Mouse (Mus musculus): Measurements from ENCODE around the gene Eci1. TPM values are rescaled to one million over a fixed set of nuclear protein-coding genes. Genes with fewer than 3 reads are reported as not detected.
"Not testable (repeated sequence)": the region's sequence is repeated elsewhere in the genome, so short reads cannot be mapped to it uniquely, and the experiment has no call there.

Gene Eci1
- total RNA-seq, 2 experiments from 2014 or later, result 409 to 483 TPM

- DNase-seq (ENCODE audit: low spot score), result no peak
- intact Hi-C loops (cut with DNase I), result no loop called here
Measured at GRCm38 (mm10) chr17:24429201-24429983, 3.0 kb downstream of the Eci1 start.

- intact Hi-C loops (cut with DNase I), result no loop called here
- no peak for DNase-seq (ENCODE audit: low spot score)
Measured at GRCm38 (mm10) chr17:24437016-24437415, 10.6 kb downstream of the Eci1 start.

DNA sequence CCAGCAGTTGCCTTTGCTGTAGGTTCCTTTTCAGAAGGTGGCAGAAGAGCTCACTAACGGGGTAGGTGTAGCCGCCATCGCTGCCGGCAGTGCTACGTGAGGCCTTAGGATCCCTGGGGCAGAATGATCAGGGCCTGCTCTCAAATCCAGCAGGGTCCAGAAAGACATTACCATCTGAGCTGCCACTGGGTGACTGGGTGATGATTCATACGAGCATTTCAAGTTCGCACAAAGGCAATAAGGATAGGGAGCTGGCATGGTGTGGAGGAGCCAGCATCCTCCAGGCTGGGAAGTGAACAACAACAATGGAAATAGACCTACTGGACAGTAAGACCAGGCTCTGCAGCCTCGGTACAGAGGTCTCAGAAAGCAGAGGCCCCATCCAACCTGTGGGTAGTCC lies 13.9 kb downstream of the Eci1 start:
- DNase-seq (ENCODE audit: low spot score), result no peak
- intact Hi-C loops (cut with DNase I), result no loop called here

- intact Hi-C loops (cut with DNase I), result no loop called here
- no peak for DNase-seq (ENCODE audit: low spot score)
Measured at GRCm38 (mm10) chr17:24441148-24441547, 14.7 kb downstream of the Eci1 start.

DNA sequence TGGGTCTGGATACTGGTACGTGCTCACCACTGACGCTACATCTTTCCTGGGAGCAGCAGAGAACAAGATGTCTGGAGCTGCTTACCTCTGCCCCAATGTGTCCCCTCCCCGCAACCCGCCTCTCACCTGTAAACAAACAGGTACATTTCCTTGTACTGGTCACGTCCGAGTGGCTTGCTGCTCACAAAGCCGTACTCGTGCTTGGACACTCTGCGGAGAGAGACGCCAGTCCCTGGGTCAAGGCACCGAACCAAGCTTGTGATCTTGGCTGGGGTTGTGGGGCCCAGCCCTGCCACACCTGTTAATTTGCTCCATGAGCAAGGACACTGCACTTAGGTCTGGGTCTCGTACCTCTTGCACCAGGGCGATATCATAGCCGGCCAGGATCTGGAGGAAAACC lies 15.7 kb downstream of the Eci1 start:
- intact Hi-C loops (cut with DNase I), result no loop called here
- DNase-seq (ENCODE audit: low spot score), result no peak

- intact Hi-C loops (cut with DNase I), result no loop called here
- no peak for DNase-seq (ENCODE audit: low spot score)
Measured at GRCm38 (mm10) chr17:24442632-24443155, 16.3 kb downstream of the Eci1 start, which contains the start of gene Dnase1l2. Gene Dnase1l2, minus strand, starts transcription at chr17:24443105.

DNA sequence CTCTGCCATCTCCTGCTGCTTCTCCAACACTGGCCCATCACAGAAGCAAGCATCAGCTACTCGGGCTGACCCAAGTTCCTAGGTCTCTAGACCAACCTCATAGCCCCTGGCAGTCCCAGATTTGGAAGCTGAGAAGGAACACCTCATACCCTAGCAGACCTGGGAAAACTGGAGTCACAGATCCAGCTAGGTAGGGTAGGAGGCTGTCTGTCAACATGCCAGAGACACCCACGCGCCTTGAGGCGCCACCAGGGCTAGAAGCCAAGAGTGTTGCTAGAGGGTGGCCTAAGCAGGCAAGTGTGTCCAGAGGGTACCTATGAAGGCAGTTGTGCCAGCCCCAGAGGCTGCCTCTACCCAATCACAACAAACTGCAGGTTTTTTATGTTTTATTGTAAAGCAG lies 17.0 kb downstream of the Eci1 start:
- intact Hi-C loops (cut with DNase I), result no loop called here
- no peak for DNase-seq (ENCODE audit: low spot score)

GRCm38 (mm10) chr17:24446590-24446989 lies 20.1 kb downstream of the Eci1 start:
- intact Hi-C loops (cut with DNase I), result no loop called here
- DNase-seq (ENCODE audit: low spot score), result no peak

DNA sequence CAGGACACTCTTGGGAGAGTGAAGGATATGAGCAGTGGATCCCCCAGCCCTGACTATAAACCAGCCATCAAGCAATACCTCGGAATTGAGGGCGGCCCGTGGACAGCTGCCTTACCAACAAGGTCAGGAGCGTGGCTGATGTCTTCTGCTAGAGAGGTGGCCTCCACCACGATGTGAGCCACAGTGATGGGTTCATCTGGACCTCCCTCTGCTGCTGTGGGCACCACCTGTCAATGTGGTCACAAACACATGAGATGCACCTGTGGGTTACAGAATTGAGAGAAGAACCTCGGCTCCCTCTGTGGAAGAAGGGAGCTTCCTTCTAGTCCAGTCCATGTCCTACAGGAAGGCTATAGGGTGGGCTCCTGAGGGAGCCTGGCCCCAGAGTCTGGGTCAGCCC lies 23.1 kb downstream of the Eci1 start:
- intact Hi-C loops (cut with DNase I), result no loop called here

GRCm38 (mm10) chr17:24451220-24451619 lies 24.8 kb downstream of the Eci1 start:
- DNase-seq (ENCODE audit: low spot score), result no peak
- intact Hi-C loops (cut with DNase I), result loop anchor here (5.0 kb wide), 1 partner anchor 34 kb away; no protein-coding TSS in a partner anchor

More for the DNA sequence above, 23.1 kb downstream of the Eci1 start:
- no peak for DNase-seq (ENCODE audit: low spot score)

DNA sequence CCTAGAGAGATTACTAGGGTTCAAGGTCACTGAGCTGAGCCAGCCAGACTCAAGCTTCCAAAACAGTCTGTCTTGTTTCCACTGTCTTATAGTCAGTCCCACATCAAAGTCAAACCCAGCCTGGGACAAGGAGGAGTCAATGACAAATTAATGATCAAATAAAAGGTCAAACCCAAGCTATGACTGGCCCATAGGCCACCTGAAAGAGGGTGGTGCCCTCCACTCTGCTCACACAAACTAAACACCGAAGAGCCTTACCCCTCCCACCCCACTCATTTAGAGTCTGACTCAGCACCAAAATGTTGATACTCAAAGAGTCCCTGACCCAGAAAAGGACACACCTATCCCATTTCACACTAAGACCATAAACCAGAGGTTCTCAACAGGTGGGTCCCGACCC lies 26.9 kb downstream of the Eci1 start:
- intact Hi-C loops (cut with DNase I), result loop anchor here (5.0 kb wide), 1 partner anchor 36 kb away; no protein-coding TSS in a partner anchor
- no peak for DNase-seq (ENCODE audit: low spot score)

DNA sequence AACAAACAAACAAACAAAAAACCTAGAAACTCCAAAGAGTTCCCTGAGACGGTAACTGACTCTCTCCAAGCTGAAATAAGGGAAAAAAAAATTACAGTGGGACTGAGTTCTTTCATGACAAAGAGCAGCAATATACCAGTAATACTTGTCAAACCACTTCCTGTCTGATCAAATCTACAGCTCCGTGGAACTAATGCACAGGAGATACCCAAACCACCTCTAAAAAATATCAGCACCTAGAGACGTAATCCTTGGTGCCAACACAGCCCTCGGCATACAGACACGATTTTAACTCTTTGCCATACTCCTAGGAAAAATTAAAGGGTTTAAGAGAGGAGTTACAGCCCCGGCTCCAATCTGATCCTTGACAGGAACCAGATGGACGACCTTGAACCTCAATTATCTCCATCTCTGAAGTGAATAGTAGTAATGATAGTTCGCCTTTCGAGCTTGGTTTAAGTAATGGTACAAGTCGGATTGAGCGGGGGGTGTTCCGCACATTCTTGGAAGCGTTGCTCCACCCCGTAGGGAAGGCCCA lies 27.8 kb downstream of the Eci1 start:
- intact Hi-C loops (cut with DNase I), result loop anchor here (5.0 kb wide), 1 partner anchor 37 kb away; no protein-coding TSS in a partner anchor
- no peak for DNase-seq (ENCODE audit: low spot score)

DNA sequence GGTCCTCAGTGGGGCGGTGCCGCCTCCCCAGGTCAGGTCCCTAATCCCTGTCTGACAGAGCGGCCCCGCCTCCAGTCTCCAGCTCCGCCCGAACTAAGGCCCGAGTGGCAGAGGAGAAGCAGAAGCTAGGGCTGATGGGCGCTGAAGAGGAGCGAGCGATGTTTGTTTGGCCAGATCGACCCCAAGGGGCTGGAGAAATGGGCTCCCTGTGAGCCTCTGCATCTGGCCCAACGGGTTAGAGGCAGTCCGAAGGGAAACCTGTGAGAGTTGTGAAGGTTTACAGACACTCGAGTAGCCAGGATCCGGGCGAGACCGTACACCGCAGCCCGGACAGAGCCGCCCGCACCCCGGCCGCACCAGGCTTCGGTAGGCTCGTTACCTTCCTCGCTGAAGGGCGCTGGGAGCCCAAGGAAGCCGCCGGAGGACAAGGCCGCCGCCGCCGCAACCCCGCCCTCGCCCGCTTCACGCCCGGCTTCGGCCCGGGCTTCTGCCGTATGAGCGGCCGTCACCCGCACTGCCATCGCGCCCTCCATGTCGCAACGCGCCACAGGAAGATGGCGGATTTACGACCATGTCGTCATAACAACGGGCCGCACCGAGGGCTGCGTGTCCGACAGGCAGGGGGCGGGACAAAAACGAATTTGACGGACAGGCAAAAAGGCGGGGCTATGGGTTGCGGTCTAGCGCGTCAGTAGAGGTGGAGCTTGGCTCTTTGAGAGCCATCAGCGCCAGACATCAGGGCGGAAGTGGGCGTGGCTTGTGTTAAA lies 28.5 kb downstream of the Eci1 start:
- peak; percentile 99 for DNase-seq (ENCODE audit: low spot score)
- intact Hi-C loops (cut with DNase I), result loop anchor here (5.0 kb wide), 1 partner anchor 38 kb away; no protein-coding TSS in a partner anchor

GRCm38 (mm10) chr17:24455523-24456206 lies 29.2 kb downstream of the Eci1 start:
- DNase-seq (ENCODE audit: low spot score); intact Hi-C loops (cut with DNase I): not testable (repeated sequence)

DNA sequence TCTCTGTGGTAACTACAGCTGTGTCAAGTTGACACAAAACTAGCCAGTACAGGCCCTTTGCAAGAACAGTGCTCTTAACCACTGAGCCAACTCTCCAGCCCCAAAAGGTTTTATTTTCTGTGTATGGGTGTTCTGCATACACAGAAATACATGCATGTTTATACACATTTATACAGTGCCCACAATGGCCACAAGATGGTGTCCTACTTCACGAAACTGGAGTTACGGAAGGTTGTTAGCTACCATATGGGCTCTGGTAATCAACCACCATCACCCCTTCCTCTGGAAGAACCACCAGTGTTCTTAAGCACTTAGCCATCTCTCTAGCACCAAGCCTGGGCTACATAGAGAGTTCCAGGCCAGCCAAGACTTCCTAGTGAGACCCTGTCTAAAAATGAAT lies 35.1 kb downstream of the Eci1 start:
- no peak for DNase-seq (ENCODE audit: low spot score)
- intact Hi-C loops (cut with DNase I), result no loop called here

GRCm38 (mm10) chr17:24462932-24463331 lies 36.5 kb downstream of the Eci1 start:
- intact Hi-C loops (cut with DNase I), result no loop called here

DNA sequence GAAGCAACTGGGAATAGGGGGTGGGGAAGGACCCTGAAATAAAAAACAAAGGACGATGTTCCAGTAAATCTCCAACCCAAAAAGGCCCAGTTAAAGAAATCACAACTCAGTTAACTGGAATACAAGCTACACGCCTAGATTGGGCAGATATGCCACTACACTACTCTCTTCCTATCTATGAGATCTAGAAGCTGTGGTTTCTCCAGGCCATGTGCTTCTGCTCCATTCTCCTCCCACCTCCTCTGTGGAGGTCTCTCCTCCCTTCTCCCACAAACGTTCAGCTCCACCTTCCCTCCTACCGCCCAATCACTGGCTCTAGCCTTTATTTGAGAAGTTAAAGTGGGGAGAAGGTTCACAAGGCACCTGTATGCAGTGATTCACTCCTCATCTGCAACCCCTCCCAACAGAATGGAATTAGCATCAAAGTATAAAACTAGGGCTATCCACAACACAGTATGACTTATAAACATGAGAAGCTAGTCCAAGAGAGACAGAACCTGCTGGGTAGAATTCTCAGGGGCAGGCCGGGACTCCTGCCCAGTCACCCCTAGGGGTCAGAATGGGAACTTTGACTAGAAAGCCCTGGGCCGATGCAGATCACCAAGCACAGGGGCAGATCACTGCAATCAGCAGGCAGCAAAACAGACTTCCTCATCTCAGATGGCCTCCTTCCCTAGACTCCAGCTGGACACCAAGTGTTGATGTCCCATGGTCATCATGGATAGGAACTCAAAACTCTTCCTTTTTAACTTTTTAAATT lies 37.1 kb downstream of the Eci1 start:
- intact Hi-C loops (cut with DNase I), result no loop called here

More at GRCm38 (mm10) chr17:24462932-24463331, 36.5 kb downstream of the Eci1 start:
- no peak for DNase-seq (ENCODE audit: low spot score)

DNA sequence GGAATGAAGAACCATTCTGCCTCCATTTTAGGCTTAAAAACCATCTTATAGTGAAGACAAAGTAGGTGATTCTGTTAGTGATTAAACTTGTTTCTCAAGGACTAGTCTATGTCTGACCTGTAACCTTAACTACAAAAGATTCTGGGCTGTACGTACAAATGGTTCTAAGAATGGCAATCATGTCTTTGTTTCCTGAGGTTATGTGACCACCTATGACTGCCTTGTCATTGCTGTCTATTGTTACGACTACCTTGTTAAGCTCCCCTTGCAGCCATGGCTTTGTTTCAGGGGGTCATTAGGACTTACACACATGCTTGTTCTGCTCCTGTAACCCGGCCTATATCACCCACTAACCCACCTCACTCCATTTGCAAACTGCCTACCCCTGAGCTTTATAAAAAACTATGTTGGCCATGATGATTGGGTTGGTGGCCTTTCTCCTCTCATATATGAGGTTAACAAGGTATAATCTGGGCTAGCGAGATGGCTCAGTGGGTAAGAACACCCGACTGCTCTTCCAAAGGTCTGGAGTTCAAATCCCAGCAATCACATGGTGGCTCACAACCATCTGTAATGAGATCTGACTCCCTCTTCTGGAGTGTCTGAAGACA lies 42.3 kb downstream of the Eci1 start:
- DNase-seq (ENCODE audit: low spot score), result no peak
- intact Hi-C loops (cut with DNase I), result no loop called here

More for the DNA sequence above, 37.1 kb downstream of the Eci1 start:
- no peak for DNase-seq (ENCODE audit: low spot score)
